Comparison of ENCODE assay signal across 10 mouse cellular contexts in genomic region chr1:57387876-57388275, GRCm38 (mm10). TPM values are rescaled to one million over a fixed set of nuclear protein-coding genes. Genes with fewer than 3 reads are reported as not detected.
DNase-seq lines count a peak whose midpoint lies in the region; ATAC-seq lines count a peak whose summit lies in the region.
"Had no signal": no experiment of that assay in that cellular context is flagged by ENCODE, and none has a peak within 500 bp of the region (broad histone marks: within the 10 kb centered on the region; RNA-seq: fewer than 3 reads in every experiment).

No protein-coding gene starts in this region.

- peak; percentile 85 for DNase-seq in Muller cell, postnatal 12 days (ENCODE audit: inconsistent ontology term)
- peak; percentile 87 to 93 for DNase-seq in cerebellum, postnatal 10 days
- DNase-seq in layer of hippocampus, adult 11-12 months (ENCODE audit: low spot score) = peak; percentile 87
- no peak for DNase-seq in adrenal gland, postnatal 10 days
- no peak for DNase-seq in gastrocnemius, postnatal 14 days
- no peak for DNase-seq in heart, adult 11 months
- DNase-seq: thymus, adult 18-20 months had no signal

- H3K9ac ChIP-seq in midbrain, embryonic 15.5 days = no peak overlapping the region
- H3K9ac ChIP-seq: liver, embryonic 12.5 days had no signal

- H3K27ac ChIP-seq in midbrain, embryonic 15.5 days = no peak overlapping the region
- H3K27ac ChIP-seq: liver, embryonic 12.5 days had no signal

- no peak overlapping the region for H3K4me2 ChIP-seq in midbrain, embryonic 15.5 days
- H3K4me2 ChIP-seq: liver, embryonic 12.5 days had no signal

- whole genome bisulfite sequencing in midbrain, embryonic 15.5 days = 37% methylated on average over 2 of the region's 2 CpGs

- no peaks in the 10 kb centered on the region for H3K4me1 ChIP-seq in midbrain, embryonic 15.5 days
- H3K4me1 ChIP-seq: liver, embryonic 12.5 days had no signal

- intact Hi-C loops in gastrocnemius, postnatal 14 days (cut with DNase I; ENCODE audit: low total_unique reads) = no loop called here

- peak; percentile 93 for ATAC-seq in midbrain, embryonic 15.5 days (replicated peaks)
- ATAC-seq in megakaryocyte progenitor cell, adult 5-6 weeks (replicated peaks; ENCODE audit: poor library complexity) = no peak
- ATAC-seq: liver, embryonic 12.5 days had no signal

- H3K36me3 ChIP-seq in midbrain, embryonic 15.5 days (replicated peaks) = no peaks in the 10 kb centered on the region; the same call in 1 of the 2 replicates

- H3K27me3 ChIP-seq in midbrain, embryonic 15.5 days (replicated peaks) = no peaks in the 10 kb centered on the region
- H3K27me3 ChIP-seq: liver, embryonic 12.5 days had no signal

- H3K9me3 ChIP-seq in midbrain, embryonic 15.5 days = no peaks in the 10 kb centered on the region
- H3K9me3 ChIP-seq: liver, embryonic 12.5 days had no signal

- no peak overlapping the region for H3K4me3 ChIP-seq in midbrain, embryonic 15.5 days
- H3K4me3 ChIP-seq: liver, embryonic 12.5 days had no signal

RNA-seq across cellular contexts. Expression of gene 1700066M21Rik, which starts 10.5 kb away (rescaled TPM):
- 16.8 and 17.3 TPM in 2 replicates for polyA plus RNA-seq in midbrain, embryonic 15.5 days (2015; fragmentation: Nextera tagmentation; extraction: Ambion mirVana)
- 16.6 and 19.3 TPM in 2 replicates for total RNA-seq in megakaryocyte progenitor cell, adult 5-6 weeks (2015)
- 18.1 TPM in 2 replicates for total RNA-seq in megakaryocyte progenitor cell, adult 5-6 weeks (2017)
- 1 to 10 TPM; 5.6 to 7.1 TPM for total RNA-seq in adrenal gland, postnatal 10 days (2021)
- total RNA-seq in gastrocnemius, postnatal 14 days (2021) = 1 to 10 TPM; 1.9 to 2.1 TPM

RNA-seq across cellular contexts. Expression of gene Maip1, which starts 18.3 kb away (rescaled TPM):
- 17.1 and 17.5 TPM in 2 replicates for polyA plus RNA-seq in midbrain, embryonic 15.5 days (2015; fragmentation: Nextera tagmentation; extraction: Ambion mirVana)
- 12.4 and 15.6 TPM in 2 replicates for total RNA-seq in megakaryocyte progenitor cell, adult 5-6 weeks (2015)
- 10.0 and 10.8 TPM in 2 replicates for total RNA-seq in megakaryocyte progenitor cell, adult 5-6 weeks (2017)
- total RNA-seq in adrenal gland, postnatal 10 days (2021) = 10 to 100 TPM; 13.8 to 14.9 TPM
- 1 to 10 TPM; 7.1 to 8.3 TPM for total RNA-seq in gastrocnemius, postnatal 14 days (2021)

RNA-seq across cellular contexts. Expression of gene Tyw5, which starts 19.0 kb away (rescaled TPM):
- 21.0 and 22.8 TPM in 2 replicates for polyA plus RNA-seq in midbrain, embryonic 15.5 days (2015; fragmentation: Nextera tagmentation; extraction: Ambion mirVana)
- total RNA-seq in megakaryocyte progenitor cell, adult 5-6 weeks (2015) = 23.3 and 35.1 TPM in 2 replicates
- total RNA-seq in megakaryocyte progenitor cell, adult 5-6 weeks (2017) = 25.8 and 28.4 TPM in 2 replicates
- total RNA-seq in adrenal gland, postnatal 10 days (2021) = 10 to 100 TPM; 15.2 to 20.4 TPM
- total RNA-seq in gastrocnemius, postnatal 14 days (2021) = 1 to 10 TPM; 3.7 to 4.0 TPM

Comparison
In these comparisons a context has a peak if more than half of its experiments do, and no peak if none do; other contexts are left out.
1. DNase-seq: peak in Muller cell, postnatal 12 days (single experiment), cerebellum, postnatal 10 days (2 of 2) and layer of hippocampus, adult 11-12 months (single experiment); none in adrenal gland, postnatal 10 days (single experiment), gastrocnemius, postnatal 14 days (single experiment) and heart, adult 11 months (single experiment).